Mouse (Mus musculus) forebrain, embryonic 11.5 days (tissue): ENCODE results near the gene Cyb561d1. TPM values are rescaled to one million over a fixed set of nuclear protein-coding genes. Genes with fewer than 3 reads are reported as not detected.

Source experiments
- ATAC-seq: fragments of 200-750 bp; cut with Nextera tagmentation; replicated peaks from 2 replicates; pipeline ENCODE4 v1.8.0; 2017; ENCODE audit warnings: moderate TSS enrichment; ENCODE audit not compliant: low FRiP score
- DNase-seq: peaks from one replicate; pipeline ENCODE4 v3.0.0-alpha.2; 2017; ENCODE audit warnings: low spot score
- H3K27ac ChIP-seq: fragments of 300-500 bp; sonication (generic); 2 replicates; pipeline ENCODE4 v1.5.1; 2014; ENCODE audit warnings: low read depth, low read length
- H3K27me3 ChIP-seq: fragments of 300-500 bp; sonication (generic); 2 replicates; pipeline ENCODE4 v1.6.1; 2014; ENCODE audit warnings: mild to moderate bottlenecking, low read length, mixed read lengths; ENCODE audit not compliant: control insufficient read depth, insufficient read depth
- H3K36me3 ChIP-seq: fragments of 300-500 bp; sonication (generic); 2 replicates; pipeline ENCODE4 v1.6.1; 2014; ENCODE audit warnings: mild to moderate bottlenecking, low read length, moderate library complexity, mixed read lengths; ENCODE audit not compliant: control insufficient read depth, insufficient read depth
- H3K4me1 ChIP-seq: fragments of 300-500 bp; sonication (generic); replicated peaks from 2 replicates; pipeline ENCODE4 v1.6.1; 2014; ENCODE audit warnings: low read length, mixed read lengths; ENCODE audit not compliant: control insufficient read depth, insufficient read depth
- H3K4me2 ChIP-seq: fragments of 300-500 bp; sonication (generic); 2 replicates; pipeline ENCODE4 v1.6.1; 2014; ENCODE audit warnings: low read depth, mild to moderate bottlenecking, low read length, moderate library complexity, mixed read lengths; ENCODE audit not compliant: severe bottlenecking
- H3K4me3 ChIP-seq: fragments of 300-500 bp; sonication (generic); 2 replicates; pipeline ENCODE4 v1.5.1; 2014; ENCODE audit warnings: low read depth, low read length
- H3K9ac ChIP-seq: fragments of 300-500 bp; sonication (generic); 2 replicates; pipeline ENCODE4 v1.6.1; 2014; ENCODE audit warnings: low read length
- H3K9me3 ChIP-seq: fragments of 300-500 bp; sonication (generic); 2 replicates; pipeline ENCODE4 v1.6.1; 2016; ENCODE audit warnings: low read length, mixed read lengths; ENCODE audit not compliant: control insufficient read depth
- WGBS: fragments of 180-500 bp; shearing (Covaris S2); extraction: QIAGEN DNeasy Blood & Tissue Kit; methylation state at CpG from one replicate; pipeline ENCODE4 v1.1.7; 2014; 5-methylcytosine and 5-hydroxymethylcytosine counted together
- polyA plus RNA-seq: library from polyadenylated mRNA; unstranded; fragments of >200 nt; fragmentation: Nextera tagmentation; extraction: Ambion mirVana; gene quantifications from 2 replicates; pipeline ENCODE4 v1.2.1, GENCODE M21; 2014

Gene Cyb561d1
- polyA plus RNA-seq, 1 experiment from 2014 or later: 3.2 TPM

DNA sequence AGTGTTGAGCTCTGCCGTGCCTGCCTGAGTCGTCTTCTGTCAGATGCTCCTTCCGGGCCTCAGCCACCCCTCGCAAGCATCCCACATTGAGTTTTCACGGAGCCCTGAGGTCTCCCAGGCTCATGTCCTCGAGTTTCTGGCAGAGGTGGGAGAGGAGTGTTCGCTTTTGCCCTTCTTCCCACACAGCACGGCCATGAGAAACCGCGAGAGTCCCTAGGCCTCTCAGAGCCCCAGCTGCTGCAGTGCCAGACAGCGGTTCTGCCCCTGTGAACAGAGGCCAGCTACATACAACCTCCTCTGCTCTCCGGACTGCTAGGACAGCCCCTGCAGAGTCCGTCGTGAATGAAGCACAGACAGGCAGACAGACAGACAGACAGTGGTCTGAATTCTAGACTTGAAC is 33.5 kb downstream of the Cyb561d1 start:
- Histone ChIP-seq H3K9ac (no peak overlapping the region), H3K27me3 (0 out of 2 replicates have a peak, but pooled peaks cover 2% of the 10 kb centered on the region), H3K9me3 (no peaks in the 10 kb centered on the region), H3K27ac (no peak overlapping the region), H3K36me3 (no peaks in the 10 kb centered on the region), H3K4me2 (no peak overlapping the region), H3K4me3 (no peak overlapping the region), H3K4me1 (peaks cover 29% of the 10 kb centered on the region)
- ATAC-seq: no peak
- WGBS: 41% methylated on average over 14 of the region's 14 CpGs
- peak; percentile 52 for DNase-seq

DNA sequence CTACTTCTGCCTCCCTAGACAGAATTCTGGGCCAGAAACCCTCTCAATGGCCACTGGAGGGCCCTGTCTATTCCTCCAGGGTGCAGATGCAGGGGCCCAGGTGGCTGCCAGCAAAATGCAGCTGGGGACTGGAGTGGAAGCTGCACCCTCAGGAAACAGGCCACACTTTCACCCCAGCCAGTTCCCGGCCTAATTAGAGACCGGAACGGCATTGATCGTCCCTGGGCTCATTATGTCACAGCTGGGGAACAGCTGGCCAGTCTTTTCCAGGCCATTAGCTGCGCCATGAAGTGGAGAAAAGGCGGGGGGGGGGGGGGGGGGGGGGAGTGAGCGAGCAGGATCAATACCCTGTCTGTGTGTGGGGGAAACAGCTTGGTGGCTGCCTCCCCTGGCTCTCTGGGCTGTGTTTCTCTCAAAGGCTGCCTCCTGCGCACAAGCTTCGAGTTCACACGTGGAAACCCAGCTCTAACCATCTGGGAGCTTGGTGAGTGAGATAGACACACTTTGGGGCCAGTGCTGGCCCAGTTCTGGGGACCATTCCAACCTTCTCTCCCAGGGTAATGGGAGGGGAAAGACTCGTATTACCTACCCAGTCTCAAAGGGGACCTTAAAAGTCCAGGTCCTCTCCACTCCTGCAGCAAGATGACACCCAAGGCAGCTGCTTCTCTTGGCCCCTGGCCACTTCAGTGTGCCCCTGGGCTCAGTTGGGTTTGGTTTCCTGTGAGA is 34.4 kb downstream of the Cyb561d1 start:
- peak overlapping the region; percentile 29 for H3K4me2 ChIP-seq
- no peaks in the 10 kb centered on the region for H3K36me3 ChIP-seq
- no peaks in the 10 kb centered on the region for H3K9me3 ChIP-seq
- DNase-seq (peak; percentile 85), ATAC-seq (peak; percentile 83)
- no peak overlapping the region for H3K4me3 ChIP-seq
- H3K4me1 ChIP-seq: peaks cover 29% of the 10 kb centered on the region
- H3K27me3 ChIP-seq: 0 out of 2 replicates have a peak, but pooled peaks cover 2% of the 10 kb centered on the region
- no peak overlapping the region; the same call in none of the 2 replicates for H3K9ac ChIP-seq
- H3K27ac ChIP-seq: peak overlapping the region; percentile 53
- WGBS: 5% methylated on average over 9 of the region's 11 CpGs

DNA sequence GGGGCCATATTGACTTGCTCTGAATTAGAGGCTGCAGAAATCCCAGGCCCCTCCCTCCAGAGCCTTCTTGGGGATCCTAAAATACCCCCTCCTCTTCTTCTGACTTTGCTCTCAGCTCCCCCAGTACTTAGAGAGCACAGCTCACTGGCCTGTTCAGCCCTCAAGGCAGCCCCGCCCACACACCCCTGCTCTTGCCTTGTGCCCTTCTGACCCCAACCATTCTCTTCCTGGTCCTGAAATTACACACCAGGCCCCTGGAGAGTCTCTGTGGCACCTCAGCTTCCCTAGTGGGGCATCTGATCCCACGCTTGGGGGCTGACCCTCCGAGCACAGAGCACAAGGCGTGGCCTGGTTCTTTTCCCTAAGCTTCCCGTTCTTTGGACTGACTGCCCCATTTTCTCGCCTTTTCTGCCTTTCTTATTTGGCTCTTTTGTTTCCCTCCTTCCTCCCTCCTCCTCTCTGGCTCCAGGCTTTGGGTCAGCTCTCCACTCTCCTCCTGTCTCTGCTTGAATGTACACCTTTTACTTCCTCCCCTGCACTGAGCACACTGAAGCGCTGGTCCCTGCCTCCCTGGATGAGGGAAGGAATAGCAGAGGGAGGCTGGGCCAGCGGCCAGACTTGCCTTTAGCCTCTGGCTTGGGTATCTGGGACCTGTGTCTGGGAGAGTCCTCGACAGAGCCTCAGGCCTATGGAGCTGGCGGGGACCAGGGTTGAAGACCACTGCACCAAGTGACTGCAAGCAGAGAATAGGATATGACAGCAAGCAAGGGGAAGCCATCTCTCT is 35.3 kb downstream of the Cyb561d1 start:
- 0 out of 2 replicates have a peak, but pooled peaks have one; percentile 16 for ATAC-seq

DNA sequence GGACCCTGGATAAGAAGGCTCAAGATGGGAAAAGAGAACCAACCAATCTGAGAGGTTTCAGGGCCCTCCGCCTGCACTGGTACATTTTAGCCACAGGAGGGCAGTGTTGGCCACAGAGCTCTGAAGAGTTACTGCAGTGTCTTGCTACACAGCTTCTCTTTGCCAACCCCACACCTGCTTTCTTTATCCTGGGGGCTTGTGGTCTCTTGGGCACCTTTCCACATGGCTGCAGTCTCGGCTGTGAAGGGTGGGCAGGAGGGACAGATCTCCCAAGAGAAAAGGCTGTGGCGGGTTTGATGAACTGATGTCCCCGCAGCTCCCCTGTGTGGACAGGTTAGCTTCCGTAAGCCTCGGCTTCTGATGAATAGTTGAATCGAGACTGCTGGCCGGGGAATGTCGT is 36.2 kb downstream of the Cyb561d1 start:
- peaks cover 29% of the 10 kb centered on the region for H3K4me1 ChIP-seq
- ATAC-seq (peak; percentile 39; the same call in 1 of the 2 replicates), DNase-seq (peak; percentile 89)
- 0 out of 2 replicates have a peak, but pooled peaks cover 2% of the 10 kb centered on the region for H3K27me3 ChIP-seq
- peak overlapping the region; percentile 32; the same call in 1 of the 2 replicates for H3K4me2 ChIP-seq
- 23% methylated on average over 9 of the region's 9 CpGs for WGBS
- H3K9me3 ChIP-seq: no peaks in the 10 kb centered on the region
- H3K36me3 ChIP-seq: no peaks in the 10 kb centered on the region
- no peak overlapping the region for H3K27ac ChIP-seq
- H3K4me3 ChIP-seq: no peak overlapping the region
- no peak overlapping the region; the same call in 1 of the 2 replicates for H3K9ac ChIP-seq

More for the DNA sequence above, 35.3 kb downstream of the Cyb561d1 start:
- DNase-seq: no peak
- no peak overlapping the region; the same call in 1 of the 2 replicates for H3K9ac ChIP-seq
- no peak overlapping the region for H3K4me2 ChIP-seq
- no peak overlapping the region for H3K4me3 ChIP-seq
- no peaks in the 10 kb centered on the region for H3K9me3 ChIP-seq
- peaks cover 29% of the 10 kb centered on the region for H3K4me1 ChIP-seq
- no peaks in the 10 kb centered on the region for H3K36me3 ChIP-seq
- peak overlapping the region; percentile 53; the same call in 1 of the 2 replicates for H3K27ac ChIP-seq
- 0 out of 2 replicates have a peak, but pooled peaks cover 2% of the 10 kb centered on the region for H3K27me3 ChIP-seq
- 16% methylated on average over 10 of the region's 10 CpGs for WGBS

DNA sequence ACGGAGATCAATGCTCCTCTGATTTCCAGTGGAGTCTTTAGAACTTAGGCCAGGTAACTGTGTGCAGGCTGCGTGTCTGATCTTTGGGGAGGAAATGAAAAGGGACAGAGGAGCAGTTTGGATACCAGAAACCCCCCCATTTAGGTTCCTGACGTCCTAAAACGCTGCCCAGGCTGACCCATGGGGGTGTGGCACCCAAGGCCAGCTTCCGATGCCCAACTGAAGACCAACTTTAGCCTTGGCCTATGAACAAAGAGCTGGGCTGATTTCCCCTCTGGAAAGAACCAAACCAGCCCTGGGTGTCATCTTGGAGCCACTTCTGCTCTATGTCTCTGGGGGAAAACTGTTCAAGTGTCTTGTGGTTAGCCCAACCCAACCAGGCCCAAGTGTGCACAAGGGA is 36.9 kb downstream of the Cyb561d1 start:
- 0 out of 2 replicates have a peak, but pooled peaks cover 2% of the 10 kb centered on the region for H3K27me3 ChIP-seq
- H3K36me3 ChIP-seq: no peaks in the 10 kb centered on the region
- H3K4me2 ChIP-seq: no peak overlapping the region
- no peak overlapping the region for H3K9ac ChIP-seq
- H3K9me3 ChIP-seq: no peaks in the 10 kb centered on the region
- DNase-seq: no peak
- peaks cover 27% of the 10 kb centered on the region for H3K4me1 ChIP-seq
- WGBS: 64% methylated on average over 5 of the region's 5 CpGs
- ATAC-seq: no peak
- H3K4me3 ChIP-seq: no peak overlapping the region
- H3K27ac ChIP-seq: no peak overlapping the region

DNA sequence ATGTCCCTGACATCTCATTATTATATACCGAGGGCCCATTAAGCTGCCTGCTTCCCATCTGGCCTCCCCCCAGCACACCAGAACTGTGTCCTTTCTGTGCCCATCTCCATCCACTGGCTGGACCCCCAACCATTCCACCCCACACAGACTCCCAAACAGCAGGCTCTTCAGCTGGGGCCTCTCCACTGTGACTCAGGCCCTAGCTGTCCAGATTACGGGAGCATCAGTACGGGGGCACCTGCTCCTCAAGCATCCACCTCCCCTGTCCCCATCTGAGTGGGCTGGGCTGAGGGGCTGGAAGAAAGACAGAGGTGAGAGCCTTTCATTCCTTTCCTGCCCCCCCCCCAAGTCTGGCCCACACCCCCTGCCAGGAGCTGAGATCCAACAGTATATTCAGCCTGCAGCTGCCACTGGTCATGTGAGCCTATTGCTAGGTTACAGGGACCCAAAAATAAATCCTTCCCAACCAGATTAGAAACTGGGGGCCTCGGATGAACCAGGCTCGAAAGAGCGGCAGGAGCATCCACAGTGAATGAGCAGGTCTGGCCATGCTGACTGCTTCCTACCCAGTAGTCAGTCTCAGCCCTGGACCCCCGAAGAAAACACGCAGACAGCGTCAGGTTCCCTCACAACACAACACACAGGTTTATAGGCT is 42.5 kb downstream of the Cyb561d1 start:
- Histone ChIP-seq H3K27ac (no peak overlapping the region), H3K4me1 (no peaks in the 10 kb centered on the region), H3K4me2 (no peak overlapping the region), H3K9me3 (no peaks in the 10 kb centered on the region), H3K9ac (no peak overlapping the region; the same call in 1 of the 2 replicates), H3K4me3 (no peak overlapping the region), H3K27me3 (no peaks in the 10 kb centered on the region), H3K36me3 (no peaks in the 10 kb centered on the region)
- ATAC-seq: peak; percentile 46
- DNase-seq: no peak
- 52% methylated on average over 9 of the region's 9 CpGs for WGBS

DNA sequence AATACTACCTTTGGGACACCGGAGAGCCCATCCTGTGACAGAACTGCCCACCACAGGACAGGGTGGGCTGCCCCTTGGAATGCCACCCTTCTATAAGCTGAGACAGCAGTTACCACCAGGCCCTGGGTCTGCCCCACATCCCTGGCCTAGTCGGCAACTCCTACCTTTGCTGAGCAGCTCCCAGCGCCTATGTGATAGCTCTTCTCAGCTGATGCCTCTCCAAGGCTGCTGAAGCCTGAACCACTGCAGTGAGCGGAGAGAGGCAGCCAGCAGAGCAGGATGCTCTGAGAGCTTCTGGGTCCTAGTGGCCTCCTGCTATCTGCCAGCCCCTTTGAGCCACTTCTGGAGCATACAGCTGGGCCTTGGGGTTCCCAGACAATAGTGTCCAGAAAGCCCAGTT is 46.4 kb downstream of the Cyb561d1 start, which contains the start of gene Gpr61:
Gene Gpr61 (minus strand): TSS at position 227 of the 400 bp plus-strand sequence.
- Histone ChIP-seq H3K4me3 (no peak within 1 kb of the TSS), H3K27me3 (no peaks in the 10 kb centered on the region), H3K4me2 (no peak within 1 kb of the TSS), H3K9me3 (no peaks in the 10 kb centered on the region), H3K9ac (no peak within 1 kb of the TSS), H3K36me3 (no peaks in the 10 kb centered on the region), H3K4me1 (no peaks in the 10 kb centered on the region), H3K27ac (no peak within 1 kb of the TSS)
- ATAC-seq (no peak), DNase-seq (no peak)
- whole genome bisulfite sequencing: 54% methylated on average over 4 of the region's 4 CpGs

DNA sequence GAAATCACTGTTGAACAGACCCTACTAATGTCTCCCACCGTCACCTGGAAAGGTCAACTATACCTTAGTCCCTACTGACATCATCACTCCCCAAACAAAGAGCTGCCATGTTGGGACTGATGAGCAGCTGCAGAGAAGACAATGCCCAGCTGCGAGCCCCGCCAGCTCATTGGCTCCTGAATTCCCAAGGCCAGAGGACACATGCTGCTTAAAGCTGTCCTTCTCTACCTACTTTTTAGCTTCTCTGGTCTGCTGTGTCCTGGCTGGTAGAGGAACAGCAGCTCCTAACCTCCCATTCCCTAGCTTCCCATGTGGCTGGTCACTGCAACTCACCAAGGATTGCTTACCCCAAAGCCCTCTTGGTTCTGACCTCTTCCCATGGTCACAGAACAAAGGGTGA is 48.7 kb downstream of the Cyb561d1 start:
- DNase-seq (no peak), ATAC-seq (no peak)
- WGBS: 84% methylated on average over 3 of the region's 3 CpGs
- Histone ChIP-seq H3K27me3 (no peaks in the 10 kb centered on the region), H3K4me1 (no peaks in the 10 kb centered on the region; the same call in 1 of the 2 replicates), H3K36me3 (no peaks in the 10 kb centered on the region), H3K4me3 (no peak overlapping the region), H3K9ac (no peak overlapping the region), H3K27ac (no peak overlapping the region), H3K4me2 (no peak overlapping the region), H3K9me3 (no peaks in the 10 kb centered on the region)
